Mouse (Mus musculus) stomach, adult 2 months (tissue): ENCODE results near the gene Bglap2. TPM values are rescaled to one million over a fixed set of nuclear protein-coding genes. Genes with fewer than 3 reads are reported as not detected.

Experiments
- polyA plus RNA-seq: library from polyadenylated mRNA; depleted of rRNA; stranded (reverse); fragments of >200 nt; gene quantifications from 2 replicates; pipeline ENCODE4 v1.2.3, GENCODE M21; 2012; rRNA removed

The Bglap2 gene
- polyA plus RNA-seq, result 3.0 and 4.0 TPM in 2 replicates

DNA sequence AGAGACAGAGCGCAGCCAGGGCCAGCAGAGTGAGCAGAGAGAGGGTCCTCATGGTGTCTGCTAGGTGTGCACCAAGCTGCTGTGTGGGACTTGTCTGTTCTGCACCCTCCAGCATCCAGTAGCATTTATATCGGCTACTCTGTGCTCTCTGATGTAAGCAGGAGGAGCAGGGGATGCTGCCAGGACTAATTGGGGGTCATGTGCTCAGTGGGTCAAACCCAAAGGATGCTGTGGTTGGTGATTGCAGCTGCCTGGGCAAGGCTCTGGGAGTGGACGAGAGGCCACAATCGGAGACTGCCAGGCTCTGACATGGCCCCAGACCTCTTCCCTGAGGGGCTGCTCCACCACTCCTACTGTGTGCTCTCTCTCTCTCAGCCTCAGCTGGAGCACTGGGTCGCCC is at the start of gene Bglap2:
Gene Bglap2 (minus strand): TSS at position 101 of the 400 bp plus-strand sequence.

DNA sequence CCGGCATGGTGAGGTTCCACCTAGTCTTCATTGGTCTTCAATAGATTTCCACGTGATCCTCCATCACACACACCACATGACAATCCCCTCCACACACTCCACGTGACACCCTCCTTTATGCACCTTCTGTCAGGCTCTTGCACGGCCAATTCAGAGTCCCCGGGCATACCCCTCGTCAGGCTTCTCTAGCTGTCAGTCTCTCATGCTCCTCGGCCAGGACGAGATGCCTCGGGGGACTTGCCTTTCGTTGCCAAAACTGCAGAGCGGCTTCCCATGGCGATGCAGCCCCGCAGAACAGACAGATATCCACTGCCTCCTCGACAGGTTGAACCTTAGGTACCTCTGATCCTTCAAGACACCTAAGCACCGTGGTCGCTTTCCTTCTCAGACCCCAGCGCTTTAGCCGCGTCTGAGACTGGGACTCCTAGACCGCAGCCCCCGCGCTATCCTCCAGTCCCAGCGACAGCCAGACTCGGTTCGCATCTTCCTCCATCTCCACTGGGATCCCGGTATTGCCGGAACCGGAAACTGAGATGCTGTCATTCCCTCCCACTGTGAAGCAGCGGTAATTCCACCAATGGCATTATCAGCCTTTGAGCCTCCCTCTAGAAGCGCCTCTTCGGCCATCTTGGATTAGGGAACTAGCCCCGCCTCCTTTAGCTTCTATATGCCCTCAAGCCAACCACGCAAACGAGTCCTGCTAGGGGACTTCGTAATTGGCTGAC is 46.3 kb upstream of the Bglap2 start, which contains the start of gene Slc25a44:
Gene Slc25a44 (minus strand): TSS at position 535 of the 725 bp plus-strand sequence.

DNA sequence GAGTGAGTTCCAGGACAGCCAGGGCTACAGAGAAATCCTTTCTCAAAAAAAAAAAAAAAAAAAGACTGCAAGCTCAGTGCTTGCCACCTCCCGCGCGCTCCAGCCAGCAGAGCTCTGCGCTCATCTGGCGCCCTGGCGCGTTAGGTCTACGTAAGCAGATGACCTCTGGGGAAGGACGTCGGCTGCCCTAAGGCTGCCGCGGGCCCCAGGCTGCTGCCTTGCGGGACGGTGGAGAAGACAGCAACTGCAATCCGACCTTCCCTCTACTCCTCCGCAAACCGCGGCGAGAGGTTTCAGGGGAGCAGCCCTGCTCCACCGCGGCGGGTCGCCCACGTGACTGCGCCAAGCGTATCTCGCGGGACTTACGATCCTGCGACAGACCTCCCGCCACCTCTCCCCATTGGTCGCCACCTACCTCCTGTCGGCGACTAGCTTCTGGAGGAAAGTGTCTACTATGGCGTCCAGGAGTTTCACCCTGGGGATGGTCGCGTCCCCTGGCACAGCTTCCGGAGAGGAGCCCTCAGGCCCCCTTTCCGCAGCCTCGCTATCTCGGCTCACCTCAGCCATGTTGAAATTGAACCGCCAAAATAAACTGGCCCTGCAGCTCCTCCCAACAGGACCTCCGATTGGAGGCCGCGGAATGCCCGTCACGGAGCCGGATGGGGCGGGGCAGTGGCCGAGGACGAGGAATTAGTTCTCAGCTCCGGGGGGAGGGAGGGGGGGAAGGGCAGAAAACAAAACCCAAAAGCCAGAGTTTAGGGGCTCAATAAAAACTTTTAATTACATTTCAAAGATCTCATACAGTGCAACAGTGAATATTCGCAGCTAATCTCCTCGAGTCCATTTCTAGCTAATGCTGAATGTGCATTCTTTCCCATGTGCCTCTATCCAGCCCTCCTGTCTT is 31.5 kb upstream of the Bglap2 start, which contains the start of gene Pmf1:
Gene Pmf1 (minus strand): TSS at position 591 of the 904 bp plus-strand sequence.

DNA sequence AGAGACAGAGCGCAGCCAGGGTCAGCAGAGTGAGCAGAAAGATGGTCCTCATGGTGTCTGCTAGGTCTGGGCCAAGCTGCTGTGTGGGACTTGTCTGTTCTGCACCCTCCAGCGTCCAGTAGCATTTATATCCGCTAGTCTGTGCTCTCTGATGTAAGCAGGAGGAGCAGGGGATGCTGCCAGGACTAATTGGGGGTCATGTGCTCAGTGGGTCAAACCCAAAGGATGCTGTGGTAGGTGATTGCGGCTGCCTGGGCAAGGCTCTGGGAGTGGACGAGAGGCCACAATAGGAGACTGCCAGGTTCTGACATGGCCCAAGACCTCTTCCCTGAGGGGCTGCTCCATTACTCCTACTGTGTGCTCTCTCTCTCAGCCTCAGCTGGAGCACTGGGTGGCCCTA is 5.9 kb upstream of the Bglap2 start, which contains the start of gene Bglap:
Gene Bglap (minus strand): TSS at position 101 of the 400 bp plus-strand sequence.

DNA sequence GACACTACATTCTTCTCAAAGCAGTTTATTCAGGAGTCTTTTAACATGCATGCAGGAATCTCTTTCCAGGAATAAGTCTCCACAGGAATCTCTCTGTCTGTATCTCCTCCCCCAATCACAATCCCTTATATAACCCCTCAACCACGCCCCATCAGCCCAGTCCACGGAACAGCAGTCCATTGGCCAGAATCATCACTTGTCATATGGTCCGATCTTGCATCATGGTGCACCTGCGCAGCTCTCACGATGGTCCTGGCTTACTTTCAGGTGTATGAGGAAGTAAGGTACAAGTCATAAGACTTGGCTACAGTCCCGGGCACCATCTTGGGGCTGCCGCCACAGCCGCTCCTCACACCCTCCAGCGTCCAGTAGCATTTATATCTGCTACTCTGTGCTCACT is 5.9 kb downstream of the Bglap2 start, which contains the start of gene Bglap3:
Gene Bglap3 (minus strand): TSS at position 101 of the 400 bp plus-strand sequence.

DNA sequence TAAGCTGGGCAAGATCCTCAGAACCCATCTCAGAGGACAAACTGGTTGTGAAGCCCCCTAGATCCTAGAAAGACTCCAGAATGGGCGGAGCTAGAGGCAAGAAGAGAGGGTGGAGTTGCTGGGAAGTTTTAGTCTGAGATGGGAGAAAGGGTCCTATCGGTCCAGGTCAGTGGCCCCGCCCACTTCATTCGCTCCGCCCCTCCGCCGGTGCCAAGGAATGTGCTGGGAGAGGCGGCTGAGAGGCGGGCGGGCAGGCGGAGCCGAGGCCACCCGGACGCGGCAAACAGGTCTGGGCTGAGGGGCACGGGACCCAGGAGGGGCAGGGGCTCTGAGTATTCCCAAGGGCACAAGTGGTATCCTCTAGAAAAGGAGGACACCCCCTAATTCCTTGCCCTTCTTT is 14.2 kb downstream of the Bglap2 start, which contains the start of gene Paqr6:
Gene Paqr6 (plus strand): TSS at position 248 of the 400 bp plus-strand sequence.

DNA sequence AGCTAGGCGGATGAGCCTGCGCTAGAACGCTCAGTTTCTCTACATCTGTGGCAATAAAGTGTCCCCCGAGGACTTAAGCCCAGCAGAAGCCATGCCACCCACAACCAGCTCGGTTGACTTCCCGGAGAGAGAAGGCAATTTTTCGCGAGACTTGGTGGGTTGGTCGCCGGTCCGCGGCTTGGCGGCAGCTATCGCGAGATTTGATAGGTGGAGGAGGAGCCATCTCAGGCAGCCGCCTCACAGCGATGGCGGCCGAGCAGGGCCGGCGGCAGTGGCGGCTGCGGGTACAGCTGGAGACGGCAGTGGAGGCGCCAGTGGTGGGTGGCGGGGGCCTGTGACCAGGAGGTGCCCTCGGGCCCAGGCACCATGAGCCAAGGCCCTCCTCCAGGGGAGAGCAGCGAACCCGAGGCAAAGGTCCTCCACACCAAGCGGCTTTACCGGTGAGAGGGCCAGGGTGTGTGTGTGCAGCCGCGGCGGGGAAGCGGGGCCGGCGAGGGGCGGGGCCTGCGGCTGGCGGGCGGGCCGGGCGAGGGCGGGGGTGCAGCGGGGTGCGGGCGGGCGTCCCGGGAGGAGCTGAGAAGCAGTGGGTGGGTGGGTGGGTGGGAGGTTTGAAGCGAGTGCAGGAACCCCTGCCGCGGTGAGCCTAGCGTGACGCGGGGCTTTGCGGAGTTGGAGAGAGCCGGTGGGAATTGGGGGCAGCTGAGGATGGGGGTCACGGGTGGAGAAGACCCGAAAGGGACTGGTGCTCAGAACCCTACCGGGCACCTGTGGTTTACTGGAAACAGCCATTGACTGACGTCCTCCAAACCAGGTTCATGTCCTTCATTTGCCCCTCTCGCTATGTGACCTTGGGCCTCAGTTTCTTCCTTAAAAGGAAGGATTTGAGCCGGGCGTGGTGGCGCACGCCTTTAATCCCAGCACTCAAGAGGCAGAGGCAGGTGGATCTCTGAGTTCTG is 42.2 kb downstream of the Bglap2 start, which contains the start of the genes Tmem79 and Smg5:
Gene Tmem79 (minus strand): TSS at position 91 of the 956 bp plus-strand sequence.
Gene Smg5 (plus strand): TSS at position 203 of the 956 bp plus-strand sequence.

Other genes with a start within 250 kb of the Bglap2 start
- 50.8 and 55.8 TPM in 2 replicates for gene Mef2d, start 236.3 kb downstream of the Bglap2 start, polyA plus RNA-seq
- gene Rhbg, start 124.0 kb downstream of the Bglap2 start, polyA plus RNA-seq, result 7.9 and 9.9 TPM in 2 replicates
- gene Gm38392, start 91.5 kb downstream of the Bglap2 start, polyA plus RNA-seq, result not detected in 2 replicates
- 0.30 and 1.5 TPM in 2 replicates for gene Tsacc, start 81.7 kb downstream of the Bglap2 start, polyA plus RNA-seq
- 37.5 and 42.1 TPM in 2 replicates for gene Cct3, start 81.6 kb downstream of the Bglap2 start, polyA plus RNA-seq
- 97.7 and 101 TPM in 2 replicates for gene Glmp, start 53.7 kb downstream of the Bglap2 start, polyA plus RNA-seq
- gene Tmem79, start 42.6 kb downstream of the Bglap2 start, polyA plus RNA-seq, result 40.7 and 48.8 TPM in 2 replicates
- gene Smg5, start 42.4 kb downstream of the Bglap2 start, polyA plus RNA-seq, result 42.3 and 43.1 TPM in 2 replicates
- 8.0 and 8.7 TPM in 2 replicates for gene Paqr6, start 14.1 kb downstream of the Bglap2 start, polyA plus RNA-seq
- 46.2 and 131 TPM in 2 replicates for gene Bglap3, start 6.0 kb downstream of the Bglap2 start, polyA plus RNA-seq
- gene Bglap, start 5.8 kb upstream of the Bglap2 start, polyA plus RNA-seq, result 1.2 TPM in 1 of 2 replicates, not detected in the other
- 41.6 and 46.6 TPM in 2 replicates for gene Pmf1, start 31.6 kb upstream of the Bglap2 start, polyA plus RNA-seq
- 9.1 and 9.2 TPM in 2 replicates for gene Slc25a44, start 46.4 kb upstream of the Bglap2 start, polyA plus RNA-seq
- gene Sema4a, start 82.5 kb upstream of the Bglap2 start, polyA plus RNA-seq, result 63.2 and 71.8 TPM in 2 replicates
- gene Lmna, start 131.3 kb upstream of the Bglap2 start, polyA plus RNA-seq, result 280 and 417 TPM in 2 replicates
- 0.32 and 0.44 TPM in 2 replicates for gene Mex3a, start 153.7 kb upstream of the Bglap2 start, polyA plus RNA-seq
- 222 and 238 TPM in 2 replicates for gene Rab25, start 169.6 kb upstream of the Bglap2 start, polyA plus RNA-seq
- gene Lamtor2, start 174.4 kb upstream of the Bglap2 start, polyA plus RNA-seq, result 83.0 and 88.7 TPM in 2 replicates
- gene Ubqln4, start 175.1 kb upstream of the Bglap2 start, polyA plus RNA-seq, result 30.5 and 32.0 TPM in 2 replicates
- 83.7 and 87.3 TPM in 2 replicates for gene Ssr2, start 197.2 kb upstream of the Bglap2 start, polyA plus RNA-seq
- 29.7 and 42.2 TPM in 2 replicates for gene Arhgef2, start 227.3 kb upstream of the Bglap2 start, polyA plus RNA-seq